Mouse (Mus musculus) midbrain, embryonic 13.5 days (tissue): Measurements from ENCODE around the gene Ctrc. TPM values are rescaled to one million over a fixed set of nuclear protein-coding genes. Genes with fewer than 3 reads are reported as not detected.

Source experiments
- ATAC-seq: fragments of 200-750 bp; cut with Nextera tagmentation; 2 replicates; pipeline ENCODE4 v1.8.0; 2017; ENCODE audit warnings: mild to moderate bottlenecking, moderate TSS enrichment, moderate library complexity
- H3K27ac ChIP-seq: fragments of 300-500 bp; sonication (generic); 2 replicates; pipeline ENCODE4 v1.5.1; 2015; ENCODE audit warnings: inconsistent platforms, mild to moderate bottlenecking, moderate library complexity
- H3K27me3 ChIP-seq: fragments of 300-500 bp; sonication (generic); 2 replicates; pipeline ENCODE4 v1.6.1; 2015; ENCODE audit warnings: mild to moderate bottlenecking, inconsistent platforms
- H3K36me3 ChIP-seq: fragments of 300-500 bp; sonication (generic); 2 replicates; pipeline ENCODE4 v1.6.1; 2015; ENCODE audit warnings: mild to moderate bottlenecking, inconsistent platforms
- H3K4me1 ChIP-seq: fragments of 300-500 bp; sonication (generic); replicated peaks from 2 replicates; pipeline ENCODE4 v1.6.1; 2015; ENCODE audit warnings: inconsistent platforms
- H3K4me2 ChIP-seq: fragments of 300-500 bp; sonication (generic); replicated peaks from 2 replicates; pipeline ENCODE4 v1.6.1; 2015; ENCODE audit warnings: moderate library complexity, mild to moderate bottlenecking, inconsistent platforms
- H3K4me3 ChIP-seq: fragments of 300-500 bp; sonication (generic); replicated peaks from 2 replicates; pipeline ENCODE4 v1.5.1; 2015; ENCODE audit warnings: mild to moderate bottlenecking, inconsistent platforms
- H3K9ac ChIP-seq: fragments of 300-500 bp; sonication (generic); replicated peaks from 2 replicates; pipeline ENCODE4 v1.6.1; 2015; ENCODE audit warnings: mild to moderate bottlenecking, inconsistent platforms
- H3K9me3 ChIP-seq: fragments of 300-500 bp; sonication (generic); 2 replicates; pipeline ENCODE4 v1.6.1; 2016; ENCODE audit warnings: mild to moderate bottlenecking, inconsistent platforms
- WGBS: fragments of 180-500 bp; shearing (Covaris S2); methylation state at CpG from one replicate; pipeline ENCODE4 v1.1.7; 2015; 5-methylcytosine and 5-hydroxymethylcytosine counted together
- polyA plus RNA-seq: library from polyadenylated mRNA; unstranded; fragments of >200 nt; fragmentation: Nextera tagmentation; extraction: Ambion mirVana; gene quantifications from 2 replicates; pipeline ENCODE4 v1.2.1, GENCODE M21; 2015

The Ctrc gene
- polyA plus RNA-seq, 1 experiment from 2014 or later, result not detected

DNA sequence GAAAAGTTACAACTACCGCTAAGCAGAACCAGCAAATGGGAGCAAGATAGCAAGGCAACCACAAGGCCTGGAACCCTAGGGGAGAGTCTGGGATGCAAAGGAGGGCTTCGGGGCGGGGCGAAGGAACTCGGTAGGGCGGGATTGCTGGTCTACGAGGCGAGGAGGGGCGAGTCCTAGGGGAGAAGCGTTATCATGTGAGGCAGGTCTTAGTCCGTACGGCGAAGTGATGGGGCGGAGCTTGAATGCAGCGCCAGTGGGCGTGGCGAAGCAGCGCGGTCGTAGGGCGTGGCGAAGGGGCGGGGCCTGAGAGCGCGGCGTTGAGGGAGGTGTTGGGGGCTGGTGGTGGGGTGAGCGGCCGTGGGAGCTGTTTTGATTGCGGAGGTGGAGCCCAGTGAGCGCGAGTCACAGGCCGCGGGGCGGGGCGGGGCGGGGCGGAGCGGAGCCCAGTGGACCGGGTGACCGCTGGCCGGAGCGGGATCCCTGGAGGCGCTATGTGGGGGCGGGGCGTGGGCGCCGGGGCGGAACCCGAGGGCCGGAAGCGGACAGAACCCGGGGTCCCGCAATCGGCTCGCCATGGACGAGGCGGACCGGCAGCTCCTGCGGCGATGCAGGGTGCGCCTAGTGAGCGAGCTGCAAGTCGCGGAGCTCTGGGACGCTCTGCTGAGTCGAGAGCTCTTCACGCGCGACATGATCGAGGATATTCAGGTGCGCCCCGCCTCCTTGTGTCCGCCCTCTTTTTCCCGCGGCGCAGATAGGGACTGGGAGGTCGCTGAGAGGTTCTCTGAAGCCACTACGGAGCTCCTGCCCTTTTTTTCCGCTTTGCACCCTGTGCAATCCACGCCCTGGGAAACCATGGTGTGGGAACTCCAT lies 52.6 kb downstream of the Ctrc start, which contains the start of gene Casp9:
Gene Casp9, plus strand, starts transcription at position 331 of the 870 bp plus-strand sequence.
- Histone ChIP-seq H3K36me3 (peaks cover 19% of the 10 kb centered on the region), H3K4me3 (peak within 1 kb of the TSS; percentile 76), H3K4me1 (peaks cover 39% of the 10 kb centered on the region), H3K4me2 (peak within 1 kb of the TSS; percentile 66), H3K27ac (peak within 1 kb of the TSS; percentile 93), H3K9ac (peak within 1 kb of the TSS; percentile 79), H3K27me3 (no peaks in the 10 kb centered on the region), H3K9me3 (no peaks in the 10 kb centered on the region)
- peak; percentile 69 for ATAC-seq
- under 1% methylated on average over 70 of the region's 80 CpGs for WGBS

DNA sequence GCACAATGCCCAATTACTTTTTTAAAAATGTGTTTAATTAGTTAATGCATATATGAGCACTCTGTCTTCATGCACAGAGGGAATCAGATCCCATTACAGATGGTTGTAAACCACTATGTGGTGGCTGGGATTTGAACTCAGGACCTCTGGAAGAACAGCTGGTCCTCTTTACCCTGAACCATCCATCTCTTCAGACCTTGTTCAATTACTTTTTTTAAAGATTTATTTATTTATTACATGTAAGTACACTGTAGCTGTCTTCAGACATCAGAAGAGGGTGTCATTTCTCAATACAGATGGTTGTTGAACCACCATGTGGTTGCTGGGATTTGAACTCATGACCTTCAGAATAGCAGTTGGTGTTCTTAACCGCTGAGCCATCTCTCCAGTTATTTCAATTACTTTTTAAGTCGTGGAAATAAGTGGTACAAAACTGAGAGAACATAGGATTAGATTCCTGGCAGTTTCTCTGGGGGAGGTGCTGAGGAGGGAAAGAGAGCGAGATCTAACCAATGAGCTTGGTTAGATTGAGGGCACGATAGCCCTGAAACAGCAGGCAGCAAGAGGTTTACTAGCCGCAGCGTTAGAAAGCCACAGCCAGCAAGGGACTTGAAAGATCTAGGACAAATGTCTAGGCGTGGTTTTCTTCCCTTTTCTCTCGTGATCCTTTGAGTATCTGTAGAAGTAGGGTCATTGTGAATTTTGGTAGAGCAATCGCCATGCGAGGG lies 53.4 kb downstream of the Ctrc start:
- peaks cover 39% of the 10 kb centered on the region for H3K4me1 ChIP-seq

DNA sequence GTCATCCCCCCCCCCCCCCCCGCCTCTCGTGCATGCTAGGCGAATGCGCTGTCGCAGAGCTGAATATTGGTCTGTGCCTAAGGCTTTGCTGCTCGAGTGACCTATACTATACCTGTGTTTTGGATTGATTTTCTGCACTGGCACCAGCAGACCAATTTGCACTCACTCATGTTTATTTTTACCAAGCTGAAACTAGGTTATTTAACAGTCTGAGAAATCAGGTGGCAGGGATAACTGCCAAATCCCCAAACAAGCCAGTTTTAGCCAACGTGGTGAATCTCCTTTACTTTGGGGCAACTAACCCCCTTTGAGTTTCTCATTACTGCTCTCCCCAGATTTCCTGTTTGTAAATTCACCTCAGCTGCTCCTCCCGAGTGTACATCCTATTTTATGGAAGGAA lies 54.2 kb downstream of the Ctrc start:
- Histone ChIP-seq H3K27me3 (no peaks in the 10 kb centered on the region), H3K27ac (no peak overlapping the region), H3K4me2 (no peak overlapping the region), H3K4me1 (peaks cover 39% of the 10 kb centered on the region), H3K36me3 (peaks cover 15% of the 10 kb centered on the region), H3K4me3 (no peak overlapping the region), H3K9me3 (no peaks in the 10 kb centered on the region), H3K9ac (no peak overlapping the region)
- WGBS, result 85% methylated on average over 8 of the region's 8 CpGs
- ATAC-seq, result no peak

More for the DNA sequence above, 53.4 kb downstream of the Ctrc start:
- peak overlapping the region; percentile 76 for H3K4me3 ChIP-seq
- no peaks in the 10 kb centered on the region for H3K9me3 ChIP-seq
- peak overlapping the region; percentile 79; the same call in 1 of the 2 replicates for H3K9ac ChIP-seq
- peaks cover 15% of the 10 kb centered on the region for H3K36me3 ChIP-seq
- no peak for ATAC-seq
- H3K27me3 ChIP-seq, result no peaks in the 10 kb centered on the region
- 11% methylated on average over 10 of the region's 10 CpGs for WGBS
- H3K4me2 ChIP-seq, result peak overlapping the region; percentile 66
- peak overlapping the region; percentile 93 for H3K27ac ChIP-seq

DNA sequence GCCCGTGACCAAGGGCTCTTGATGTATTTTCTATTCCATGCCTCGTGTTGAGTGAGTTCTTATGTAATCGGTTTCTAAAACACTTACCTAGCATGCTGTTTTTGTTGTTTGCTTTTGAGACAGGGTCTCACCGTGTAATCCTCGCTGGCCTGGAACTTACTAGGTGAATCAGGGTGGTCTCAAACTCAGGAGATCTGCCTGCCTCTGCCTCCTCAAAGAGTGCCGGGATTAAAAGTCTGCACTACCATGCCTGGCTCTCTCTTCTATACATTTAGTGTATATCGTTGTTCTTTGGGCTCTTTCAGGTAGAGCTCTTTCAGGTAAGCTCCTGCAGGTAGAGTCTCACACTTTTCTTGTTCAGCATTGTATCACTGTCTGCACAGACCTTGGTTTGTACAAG lies 54.7 kb downstream of the Ctrc start:
- Histone ChIP-seq H3K36me3 (peaks cover 17% of the 10 kb centered on the region), H3K27me3 (no peaks in the 10 kb centered on the region), H3K4me2 (no peak overlapping the region), H3K27ac (0 out of 2 replicates have a peak overlapping the region, but pooled peaks have one; percentile 55), H3K9me3 (no peaks in the 10 kb centered on the region), H3K9ac (no peak overlapping the region), H3K4me1 (peaks cover 37% of the 10 kb centered on the region), H3K4me3 (no peak overlapping the region)
- WGBS, result 93% methylated on average over 7 of the region's 7 CpGs
- no peak for ATAC-seq

DNA sequence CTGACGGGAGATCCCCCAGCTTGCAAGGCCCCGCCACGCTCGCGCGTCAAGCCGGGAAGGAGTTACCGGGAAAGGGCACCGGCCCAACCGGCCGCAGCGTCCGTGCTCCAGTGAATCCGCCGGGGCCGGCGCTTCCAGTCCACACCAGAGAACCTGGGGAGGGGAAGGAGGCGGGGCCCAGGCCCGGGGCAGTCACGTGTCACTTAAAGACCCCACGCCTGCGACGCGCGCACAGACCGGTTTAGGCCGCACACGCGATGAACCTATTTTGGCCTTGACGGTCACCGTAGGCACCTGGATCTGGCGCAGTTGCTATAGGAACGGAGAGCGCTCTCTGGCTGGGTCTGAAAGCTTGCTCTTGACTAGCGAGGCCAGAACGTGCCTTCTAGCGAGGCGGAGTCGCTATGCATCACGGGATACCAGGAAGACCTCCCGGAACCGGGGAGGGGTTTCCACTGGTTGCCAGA lies 55.6 kb downstream of the Ctrc start, which contains the start of gene Dnajc16:
Gene Dnajc16, minus strand, starts transcription at position 408 of the 467 bp plus-strand sequence.
- Histone ChIP-seq H3K27ac (peak within 1 kb of the TSS; percentile 81), H3K4me1 (peaks cover 30% of the 10 kb centered on the region), H3K9ac (peak within 1 kb of the TSS; percentile 95), H3K9me3 (no peaks in the 10 kb centered on the region), H3K4me2 (peak within 1 kb of the TSS; percentile 84), H3K36me3 (peaks cover 24% of the 10 kb centered on the region), H3K4me3 (peak within 1 kb of the TSS; percentile 89), H3K27me3 (no peaks in the 10 kb centered on the region)
- under 1% methylated on average over 42 of the region's 42 CpGs for WGBS
- ATAC-seq, result peak; percentile 94

DNA sequence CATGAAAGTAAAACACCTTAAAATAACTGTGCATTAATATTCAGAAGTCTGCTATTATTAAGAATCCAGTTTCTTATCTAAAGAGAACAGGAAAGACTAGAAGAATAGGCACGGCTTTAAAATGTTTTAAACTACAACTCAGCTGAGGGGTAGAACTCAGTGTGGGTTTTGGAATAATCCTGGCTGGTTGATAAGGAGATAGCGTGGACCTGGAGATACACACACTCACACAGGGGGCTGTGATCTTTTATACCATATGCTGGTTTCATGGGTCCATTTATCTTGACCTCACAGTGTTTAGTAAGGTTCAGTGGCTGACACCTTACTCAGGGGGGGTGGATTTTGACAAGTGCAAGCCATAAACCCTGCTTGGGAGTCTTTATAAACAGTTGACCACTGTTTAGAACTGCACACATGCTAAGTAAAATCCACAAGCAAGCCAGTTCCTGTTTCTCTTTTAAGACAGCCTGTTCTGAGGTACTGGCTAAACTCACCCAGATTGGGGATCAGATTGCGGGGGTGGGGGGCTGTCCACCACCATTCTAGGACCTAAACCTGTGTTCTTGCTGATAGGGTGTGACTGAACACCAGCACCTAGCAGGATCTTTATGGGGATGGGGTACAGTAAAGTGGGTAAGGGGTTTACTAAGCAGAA lies 56.5 kb downstream of the Ctrc start:
- Histone ChIP-seq H3K4me3 (peak overlapping the region; percentile 89), H3K9me3 (no peaks in the 10 kb centered on the region), H3K27ac (peak overlapping the region; percentile 81; the same call in 1 of the 2 replicates), H3K27me3 (no peaks in the 10 kb centered on the region), H3K36me3 (peaks cover 32% of the 10 kb centered on the region), H3K4me1 (peaks cover 21% of the 10 kb centered on the region), H3K9ac (peak overlapping the region; percentile 95), H3K4me2 (peak overlapping the region; percentile 84)
- no peak for ATAC-seq
- WGBS, result 50% methylated on average over 3 of the region's 3 CpGs

DNA sequence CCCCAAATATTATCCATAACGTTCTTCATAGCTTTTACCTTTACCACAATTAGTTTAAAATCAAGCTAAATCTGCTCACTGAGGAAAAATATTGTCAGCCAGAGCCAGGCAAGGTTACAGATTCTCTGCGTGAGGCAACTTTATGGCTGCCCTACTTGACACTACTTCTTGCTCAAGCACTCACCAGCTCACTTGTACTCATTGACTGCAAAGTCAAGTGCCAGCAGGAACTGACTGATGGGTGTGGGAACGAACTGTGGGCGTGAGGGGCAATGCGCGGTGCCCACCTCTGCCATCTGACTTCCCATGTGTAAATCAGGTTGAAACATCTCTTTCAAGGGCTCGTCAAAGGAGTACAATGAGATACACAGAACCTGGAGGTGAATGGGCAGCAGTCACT lies 58.7 kb downstream of the Ctrc start:
- Histone ChIP-seq H3K27ac (no peak overlapping the region), H3K27me3 (no peaks in the 10 kb centered on the region), H3K4me2 (no peak overlapping the region), H3K9me3 (no peaks in the 10 kb centered on the region), H3K9ac (no peak overlapping the region), H3K4me1 (peaks cover 11% of the 10 kb centered on the region), H3K4me3 (no peak overlapping the region), H3K36me3 (peaks cover 54% of the 10 kb centered on the region)
- WGBS, result 95% methylated on average over 7 of the region's 7 CpGs
- ATAC-seq, result no peak

DNA sequence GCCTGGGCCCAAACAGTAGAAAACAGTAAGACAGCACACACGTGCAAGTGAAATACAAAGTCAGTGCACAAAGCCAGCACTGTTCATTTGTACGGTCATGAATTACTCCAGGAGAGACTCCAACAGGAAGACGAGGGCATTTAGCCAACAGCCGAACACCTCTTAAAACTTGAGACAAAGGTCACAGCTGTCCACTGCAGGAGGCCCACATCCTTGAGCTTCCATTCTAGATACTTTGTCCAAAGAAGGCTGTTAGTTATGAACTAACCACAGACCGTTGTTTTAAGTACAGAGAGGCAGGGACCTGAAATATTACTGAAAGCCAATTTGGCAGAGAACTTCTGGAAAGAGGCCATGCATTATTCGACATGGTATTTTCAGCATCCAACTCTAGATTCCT lies 59.1 kb downstream of the Ctrc start:
- Histone ChIP-seq H3K4me2 (no peak overlapping the region), H3K4me3 (no peak overlapping the region), H3K9ac (no peak overlapping the region), H3K27me3 (no peaks in the 10 kb centered on the region), H3K9me3 (no peaks in the 10 kb centered on the region), H3K36me3 (peaks cover 58% of the 10 kb centered on the region), H3K4me1 (peaks cover 11% of the 10 kb centered on the region), H3K27ac (no peak overlapping the region)
- no peak for ATAC-seq
- WGBS, result 87% methylated on average over 6 of the region's 6 CpGs

DNA sequence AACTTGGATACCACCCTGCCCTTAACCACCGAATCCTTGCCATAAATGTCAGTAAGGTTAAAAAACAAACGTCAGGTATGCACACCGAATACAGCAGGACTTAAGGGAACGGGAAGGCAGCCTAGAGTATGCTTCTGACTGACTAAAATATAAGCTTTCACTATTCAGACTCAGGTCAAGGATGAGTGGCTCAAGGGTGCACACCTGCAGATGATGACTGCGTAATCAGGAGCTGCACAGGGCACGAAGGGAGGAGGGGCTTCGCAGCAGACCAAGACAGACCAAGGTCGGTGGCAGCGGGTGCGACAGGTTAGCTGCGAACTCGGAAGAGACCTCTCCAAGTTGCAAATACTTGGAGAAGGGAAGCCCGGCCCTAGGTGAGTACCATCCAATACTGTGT lies 60.0 kb downstream of the Ctrc start:
- Histone ChIP-seq H3K4me2 (no peak overlapping the region), H3K9me3 (no peaks in the 10 kb centered on the region), H3K36me3 (peaks cover 67% of the 10 kb centered on the region), H3K9ac (no peak overlapping the region), H3K27ac (no peak overlapping the region), H3K27me3 (no peaks in the 10 kb centered on the region), H3K4me1 (peaks cover 9% of the 10 kb centered on the region), H3K4me3 (no peak overlapping the region)
- no peak for ATAC-seq
- 93% methylated on average over 13 of the region's 13 CpGs for WGBS

DNA sequence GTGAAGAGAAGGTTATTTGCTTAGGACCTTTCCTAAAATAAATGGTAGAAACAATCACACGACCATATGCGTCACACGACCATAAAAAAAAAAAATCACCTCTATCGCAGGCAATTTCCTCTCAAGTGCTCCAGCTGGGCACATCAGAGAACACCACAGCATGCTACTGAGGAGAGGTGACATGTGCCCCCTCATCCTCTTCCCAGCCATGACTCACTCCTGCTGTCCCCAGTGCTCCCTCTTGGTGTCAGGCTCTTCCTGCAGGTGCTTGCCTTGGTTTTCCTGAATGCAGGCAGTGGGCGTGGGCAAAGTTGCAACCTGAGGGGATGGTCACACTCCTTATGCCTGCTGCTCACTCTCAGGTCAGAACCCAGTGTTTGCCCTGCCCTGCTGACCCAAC lies 61.3 kb downstream of the Ctrc start:
- ATAC-seq, result no peak
- peaks cover 80% of the 10 kb centered on the region for H3K36me3 ChIP-seq
- H3K4me2 ChIP-seq, result no peak overlapping the region

DNA sequence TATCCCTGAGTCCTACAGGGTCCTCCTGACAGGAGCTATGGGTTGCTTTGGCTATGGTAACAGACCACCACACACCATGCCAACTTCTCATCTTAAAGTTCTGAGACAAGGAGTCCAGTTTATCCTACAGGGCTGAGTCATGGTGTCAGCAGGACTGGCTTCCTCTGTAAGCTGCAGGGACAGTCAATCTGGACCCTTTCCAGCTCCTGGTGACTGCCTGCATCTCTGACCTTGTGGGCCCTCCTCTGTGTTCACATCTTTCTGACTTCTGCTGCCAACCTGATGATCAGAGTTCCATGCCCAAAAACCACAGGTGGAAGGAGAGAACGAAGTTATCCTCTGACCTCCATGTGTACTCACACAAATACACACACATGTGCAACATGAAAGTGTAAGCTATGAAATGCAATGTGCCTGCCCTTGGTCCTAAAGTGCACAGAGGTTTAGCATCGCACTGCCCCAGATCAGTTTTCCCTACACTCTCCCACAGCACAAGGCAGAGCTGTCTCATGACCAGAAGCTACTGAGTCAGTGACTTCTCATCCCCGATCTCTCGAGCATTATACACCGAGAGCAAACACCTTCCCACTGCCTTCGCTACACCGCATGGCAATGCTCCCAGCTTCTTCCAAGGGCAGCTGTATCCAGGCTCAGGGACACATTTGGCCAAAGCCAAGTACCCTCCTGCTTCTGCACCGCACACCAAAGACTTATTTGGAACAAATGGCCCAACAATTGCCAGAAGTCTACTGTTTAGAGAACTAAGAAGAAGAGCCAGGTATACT lies 64.8 kb downstream of the Ctrc start:
- Histone ChIP-seq H3K36me3 (peaks cover 93% of the 10 kb centered on the region), H3K9me3 (no peaks in the 10 kb centered on the region), H3K4me3 (no peak overlapping the region), H3K27me3 (no peaks in the 10 kb centered on the region), H3K9ac (no peak overlapping the region), H3K27ac (no peak overlapping the region), H3K4me1 (no peaks in the 10 kb centered on the region), H3K4me2 (no peak overlapping the region)
- WGBS, result 96% methylated on average over 8 of the region's 8 CpGs
- no peak for ATAC-seq

More for the DNA sequence above, 61.3 kb downstream of the Ctrc start:
- Histone ChIP-seq H3K9ac (no peak overlapping the region), H3K9me3 (no peaks in the 10 kb centered on the region), H3K27me3 (no peaks in the 10 kb centered on the region), H3K4me1 (peaks cover 4% of the 10 kb centered on the region), H3K27ac (no peak overlapping the region), H3K4me3 (no peak overlapping the region)
- 89% methylated on average over 5 of the region's 5 CpGs for WGBS
